Mouse (Mus musculus): ENCODE measurements around the gene Nkiras2.
A peak's percentile ranks its signal among the peaks of the same experiment; 100 is the strongest.
"Not testable (repeated sequence)": the region's sequence is repeated elsewhere in the genome, so short reads cannot be mapped to it uniquely, and the experiment has no call there.

The Nkiras2 gene

GRCm38 (mm10) chr11:100618761-100619484 lies at the start of gene Nkiras2:
Nkiras2 (plus strand) TSS chr11:100619244.
- DNase-seq (ENCODE audit: low spot score), result peak; percentile 56

GRCm38 (mm10) chr11:100569789-100570188 lies 49.3 kb upstream of the Nkiras2 start:
- DNase-seq (ENCODE audit: low spot score), result no peak

- peak; percentile 57 for DNase-seq (ENCODE audit: low spot score)
Observed at GRCm38 (mm10) chr11:100570430-100571201, 48.4 kb upstream of the Nkiras2 start.

- DNase-seq (ENCODE audit: low spot score), result no peak
Observed at GRCm38 (mm10) chr11:100571202-100571567, 47.9 kb upstream of the Nkiras2 start.

- DNase-seq (ENCODE audit: low spot score), result no peak
Observed at GRCm38 (mm10) chr11:100574188-100574587, 44.9 kb upstream of the Nkiras2 start.

- DNase-seq (ENCODE audit: low spot score), result peak; percentile 37
Observed at GRCm38 (mm10) chr11:100574708-100575483, 44.1 kb upstream of the Nkiras2 start, which contains the start of gene Cnp. Cnp (plus strand) TSS chr11:100574904.

- no peak for DNase-seq (ENCODE audit: low spot score)
Observed at GRCm38 (mm10) chr11:100575484-100575855, 43.6 kb upstream of the Nkiras2 start.

GRCm38 (mm10) chr11:100576256-100576655 lies 42.8 kb upstream of the Nkiras2 start:
- DNase-seq (ENCODE audit: low spot score), result no peak

- DNase-seq (ENCODE audit: low spot score), result no peak
Observed at GRCm38 (mm10) chr11:100577852-100578599, 41.0 kb upstream of the Nkiras2 start.

- DNase-seq (ENCODE audit: low spot score), result no peak
Observed at GRCm38 (mm10) chr11:100579116-100579799, 39.8 kb upstream of the Nkiras2 start.

GRCm38 (mm10) chr11:100580275-100580674 lies 38.8 kb upstream of the Nkiras2 start:
- no peak for DNase-seq (ENCODE audit: low spot score)

- no peak for DNase-seq (ENCODE audit: low spot score)
Observed at GRCm38 (mm10) chr11:100581756-100582155, 37.3 kb upstream of the Nkiras2 start.

- DNase-seq (ENCODE audit: low spot score), result not testable (repeated sequence)
Observed at GRCm38 (mm10) chr11:100582413-100582812, 36.6 kb upstream of the Nkiras2 start.

GRCm38 (mm10) chr11:100582836-100583235 lies 36.2 kb upstream of the Nkiras2 start:
- DNase-seq (ENCODE audit: low spot score), result no peak

GRCm38 (mm10) chr11:100584561-100584961 lies 34.5 kb upstream of the Nkiras2 start:
- DNase-seq (ENCODE audit: low spot score), result no peak

GRCm38 (mm10) chr11:100585148-100585547 lies 33.9 kb upstream of the Nkiras2 start:
- no peak for DNase-seq (ENCODE audit: low spot score)

- DNase-seq (ENCODE audit: low spot score), result no peak
Observed at GRCm38 (mm10) chr11:100588462-100588861, 30.6 kb upstream of the Nkiras2 start.

- no peak for DNase-seq (ENCODE audit: low spot score)
Observed at GRCm38 (mm10) chr11:100592346-100593046, 26.5 kb upstream of the Nkiras2 start.

- DNase-seq (ENCODE audit: low spot score), result no peak
Observed at GRCm38 (mm10) chr11:100594608-100595007, 24.4 kb upstream of the Nkiras2 start.

GRCm38 (mm10) chr11:100595533-100595932 lies 23.5 kb upstream of the Nkiras2 start:
- no peak for DNase-seq (ENCODE audit: low spot score)

GRCm38 (mm10) chr11:100598074-100598473 lies 21.0 kb upstream of the Nkiras2 start:
- DNase-seq (ENCODE audit: low spot score), result no peak

All from c-Kit-positive CD71-positive TER-119-positive erythroid progenitor cells, embryonic 14.5 days (primary cell).